Mouse (Mus musculus): ENCODE data around the gene 4930402K13Rik. TPM values are rescaled to one million over a fixed set of nuclear protein-coding genes. Genes with fewer than 3 reads are reported as not detected.
"Not testable (repeated sequence)": the region's sequence is repeated elsewhere in the genome, so short reads cannot be mapped to it uniquely, and the experiment has no call there.

The 4930402K13Rik gene
- not detected in 2 replicates for polyA plus RNA-seq (2015; fragmentation: Nextera tagmentation; extraction: Ambion mirVana)

GRCm38 (mm10) chrX:9104262-9104661 is at the start of gene 4930402K13Rik:
Gene 4930402K13Rik (plus strand): TSS chrX:9104562.
- 92% methylated on average over 6 of the region's 6 CpGs for WGBS
- no peaks in the 10 kb centered on the region for H3K27me3 ChIP-seq (replicated peaks; ENCODE audit: control insufficient read depth, insufficient read depth, low read length)
- H3K4me2 ChIP-seq (ENCODE audit: low read depth, low read length), result no peak within 1 kb of the TSS
- no peaks in the 10 kb centered on the region for H3K4me1 ChIP-seq (ENCODE audit: control insufficient read depth, insufficient read depth, low read length)
- H3K36me3 ChIP-seq (ENCODE audit: control insufficient read depth, insufficient read depth, low read length), result no peaks in the 10 kb centered on the region
- no peak within 1 kb of the TSS for H3K27ac ChIP-seq (ENCODE audit: low read length)
- H3K4me3 ChIP-seq (ENCODE audit: low read length), result no peak within 1 kb of the TSS
- no peak for ATAC-seq
- H3K9me3 ChIP-seq (ENCODE audit: control insufficient read depth, low read length), result no peaks in the 10 kb centered on the region
- H3K9ac ChIP-seq (ENCODE audit: low read depth, low read length), result no peak within 1 kb of the TSS

- not testable (repeated sequence) for H3K4me3 ChIP-seq (ENCODE audit: low read length); ATAC-seq; H3K4me2 ChIP-seq (ENCODE audit: low read depth, low read length); H3K9ac ChIP-seq (ENCODE audit: low read depth, low read length); H3K27ac ChIP-seq (ENCODE audit: low read length); H3K9me3 ChIP-seq (ENCODE audit: control insufficient read depth, low read length); H3K36me3 ChIP-seq (ENCODE audit: control insufficient read depth, insufficient read depth, low read length); H3K4me1 ChIP-seq (ENCODE audit: control insufficient read depth, insufficient read depth, low read length); H3K27me3 ChIP-seq (replicated peaks; ENCODE audit: control insufficient read depth, insufficient read depth, low read length)
- 20% methylated on average over 6 of the region's 9 CpGs for whole genome bisulfite sequencing
Measured at GRCm38 (mm10) chrX:9060952-9061351, 43.4 kb upstream of the 4930402K13Rik start.

DNA sequence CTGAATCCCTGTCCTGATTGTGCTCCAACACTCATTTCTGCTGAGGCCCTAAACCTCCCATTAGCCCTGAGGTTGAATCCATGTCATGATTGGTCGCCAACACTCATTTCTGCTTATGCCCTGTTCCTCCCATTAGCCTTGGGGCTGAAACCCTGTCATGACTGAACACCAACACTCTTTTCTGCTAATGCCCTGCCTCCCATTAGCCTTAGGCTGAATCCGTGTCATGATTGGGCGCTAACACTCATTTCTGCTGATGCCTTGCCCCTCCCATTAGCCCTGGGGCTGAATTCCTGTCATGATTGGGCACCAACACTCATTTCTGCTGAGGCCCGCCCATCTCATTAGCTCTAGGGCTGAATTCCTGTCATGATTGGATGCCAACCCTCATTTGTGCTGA is 42.3 kb upstream of the 4930402K13Rik start:
- no peak overlapping the region for H3K9ac ChIP-seq (ENCODE audit: low read depth, low read length)
- H3K27me3 ChIP-seq (replicated peaks; ENCODE audit: control insufficient read depth, insufficient read depth, low read length), result no peaks in the 10 kb centered on the region
- H3K36me3 ChIP-seq (ENCODE audit: control insufficient read depth, insufficient read depth, low read length), result no peaks in the 10 kb centered on the region
- WGBS, result 89% methylated on average over 4 of the region's 4 CpGs
- H3K9me3 ChIP-seq (ENCODE audit: control insufficient read depth, low read length), result no peaks in the 10 kb centered on the region
- H3K4me3 ChIP-seq (ENCODE audit: low read length), result no peak overlapping the region
- H3K4me2 ChIP-seq (ENCODE audit: low read depth, low read length), result no peak overlapping the region
- no peak for ATAC-seq
- no peaks in the 10 kb centered on the region for H3K4me1 ChIP-seq (ENCODE audit: control insufficient read depth, insufficient read depth, low read length)
- H3K27ac ChIP-seq (ENCODE audit: low read length), result no peak overlapping the region

DNA sequence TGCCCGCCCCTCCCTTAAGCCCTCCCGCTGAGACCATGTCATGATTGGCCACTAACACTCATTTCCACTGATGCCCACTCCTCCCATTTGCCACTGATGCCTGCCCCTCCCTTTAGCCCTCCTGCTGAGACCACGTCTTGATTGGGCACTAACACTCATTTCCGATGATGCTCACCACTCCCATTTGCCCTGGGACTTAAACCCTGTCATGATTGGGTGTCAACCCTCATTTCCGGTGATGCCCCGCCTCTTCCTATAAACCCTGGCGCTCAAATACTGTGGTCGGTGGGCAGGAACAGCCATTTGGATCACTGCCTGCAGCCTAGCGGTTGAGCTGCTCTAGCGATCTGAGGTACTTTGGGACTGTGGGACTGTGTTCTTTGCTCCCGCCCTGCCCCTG is 41.6 kb upstream of the 4930402K13Rik start, which contains the start of gene Fthl17f:
Gene Fthl17f, plus strand, starts transcription at position 301 of the 400 bp plus-strand sequence.
- H3K36me3 ChIP-seq (ENCODE audit: control insufficient read depth, insufficient read depth, low read length); H3K4me1 ChIP-seq (ENCODE audit: control insufficient read depth, insufficient read depth, low read length); ATAC-seq; H3K27ac ChIP-seq (ENCODE audit: low read length); H3K9ac ChIP-seq (ENCODE audit: low read depth, low read length); H3K4me2 ChIP-seq (ENCODE audit: low read depth, low read length); H3K27me3 ChIP-seq (replicated peaks; ENCODE audit: control insufficient read depth, insufficient read depth, low read length); H3K9me3 ChIP-seq (ENCODE audit: control insufficient read depth, low read length); H3K4me3 ChIP-seq (ENCODE audit: low read length): not testable (repeated sequence)
- WGBS, result 92% methylated on average over 11 of the region's 11 CpGs

DNA sequence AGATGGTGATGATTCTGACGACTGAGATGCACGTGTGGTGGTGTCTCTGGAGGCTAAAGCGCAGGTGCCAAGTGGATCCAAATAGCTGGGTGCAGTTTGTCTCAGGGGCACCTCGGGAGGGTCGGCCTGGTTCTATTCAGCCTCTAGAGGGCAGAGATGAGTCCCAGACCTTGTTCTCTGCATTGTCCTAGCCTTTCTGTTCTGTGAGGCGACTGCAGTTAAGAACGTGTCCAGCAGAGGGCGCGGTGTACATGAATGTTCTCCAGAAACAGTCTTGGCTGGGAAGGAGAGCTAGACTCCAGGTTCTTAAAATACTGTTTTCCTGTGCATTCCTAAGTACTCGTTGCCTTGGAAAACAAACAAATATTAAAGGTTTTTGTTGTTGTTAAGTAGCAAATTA is 26.7 kb upstream of the 4930402K13Rik start:
- H3K9me3 ChIP-seq (ENCODE audit: control insufficient read depth, low read length); H3K27me3 ChIP-seq (replicated peaks; ENCODE audit: control insufficient read depth, insufficient read depth, low read length); H3K9ac ChIP-seq (ENCODE audit: low read depth, low read length); ATAC-seq; H3K4me3 ChIP-seq (ENCODE audit: low read length); H3K27ac ChIP-seq (ENCODE audit: low read length); H3K4me2 ChIP-seq (ENCODE audit: low read depth, low read length); H3K4me1 ChIP-seq (ENCODE audit: control insufficient read depth, insufficient read depth, low read length); H3K36me3 ChIP-seq (ENCODE audit: control insufficient read depth, insufficient read depth, low read length): not testable (repeated sequence)
- WGBS, result 12% methylated on average over 7 of the region's 10 CpGs

DNA sequence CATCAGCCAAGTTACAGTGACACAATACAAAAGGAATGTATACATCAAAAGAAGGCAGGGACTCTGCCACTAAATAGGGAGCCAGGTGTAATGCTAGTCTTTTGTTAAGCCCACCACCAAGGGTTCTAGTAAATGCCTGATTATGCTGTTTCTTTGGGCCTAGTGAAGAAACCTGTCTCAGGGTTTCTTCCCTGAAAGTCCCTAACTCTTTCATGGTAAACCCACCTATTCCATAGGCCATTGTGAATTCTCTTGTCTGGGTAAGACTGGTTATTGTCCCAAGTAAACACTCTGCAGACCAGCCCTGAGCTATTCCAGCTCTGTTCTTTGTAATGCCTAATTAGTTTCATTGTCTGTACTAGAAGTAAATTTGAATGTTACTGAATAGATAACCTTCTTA is 9.3 kb upstream of the 4930402K13Rik start:
- H3K4me1 ChIP-seq (ENCODE audit: control insufficient read depth, insufficient read depth, low read length); H3K4me2 ChIP-seq (ENCODE audit: low read depth, low read length); H3K9ac ChIP-seq (ENCODE audit: low read depth, low read length); H3K4me3 ChIP-seq (ENCODE audit: low read length); H3K27me3 ChIP-seq (replicated peaks; ENCODE audit: control insufficient read depth, insufficient read depth, low read length); H3K27ac ChIP-seq (ENCODE audit: low read length); H3K9me3 ChIP-seq (ENCODE audit: control insufficient read depth, low read length); ATAC-seq; H3K36me3 ChIP-seq (ENCODE audit: control insufficient read depth, insufficient read depth, low read length): not testable (repeated sequence)

- no peak overlapping the region for H3K27ac ChIP-seq (ENCODE audit: low read length)
- H3K4me3 ChIP-seq (ENCODE audit: low read length), result no peak overlapping the region
- H3K9ac ChIP-seq (ENCODE audit: low read depth, low read length), result no peak overlapping the region
- no peaks in the 10 kb centered on the region for H3K27me3 ChIP-seq (replicated peaks; ENCODE audit: control insufficient read depth, insufficient read depth, low read length)
- H3K4me1 ChIP-seq (ENCODE audit: control insufficient read depth, insufficient read depth, low read length), result no peaks in the 10 kb centered on the region
- ATAC-seq, result no peak
- H3K4me2 ChIP-seq (ENCODE audit: low read depth, low read length), result no peak overlapping the region
- WGBS, result 48% methylated on average over 2 of the region's 2 CpGs
- no peaks in the 10 kb centered on the region for H3K36me3 ChIP-seq (ENCODE audit: control insufficient read depth, insufficient read depth, low read length)
- H3K9me3 ChIP-seq (ENCODE audit: control insufficient read depth, low read length), result no peaks in the 10 kb centered on the region
Measured at GRCm38 (mm10) chrX:9110381-9110780, 6.0 kb downstream of the 4930402K13Rik start.

DNA sequence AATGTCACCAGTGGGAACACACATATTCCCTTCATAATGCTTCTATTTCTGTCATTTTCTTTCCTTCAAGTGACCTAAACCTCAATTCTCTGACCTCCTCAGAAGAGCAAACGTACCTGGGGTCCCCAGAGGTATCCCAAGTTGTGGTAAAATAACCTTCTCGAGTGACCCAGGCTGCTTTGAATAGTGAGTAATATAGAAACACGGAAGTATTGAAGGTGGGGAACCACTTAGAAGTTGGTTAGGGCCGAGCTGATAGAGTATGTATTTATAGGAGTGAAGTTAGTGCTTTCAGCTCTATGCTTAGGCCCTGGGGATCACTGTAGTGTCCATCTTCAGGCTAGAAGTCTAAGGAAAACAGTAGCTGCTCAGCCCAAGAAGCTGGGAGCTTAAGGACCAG is 20.6 kb downstream of the 4930402K13Rik start:
- Histone ChIP-seq H3K27ac (ENCODE audit: low read length) (no peak overlapping the region), H3K9ac (ENCODE audit: low read depth, low read length) (no peak overlapping the region), H3K4me3 (ENCODE audit: low read length) (no peak overlapping the region), H3K27me3 (replicated peaks; ENCODE audit: control insufficient read depth, insufficient read depth, low read length) (no peaks in the 10 kb centered on the region), H3K36me3 (ENCODE audit: control insufficient read depth, insufficient read depth, low read length) (no peaks in the 10 kb centered on the region), H3K9me3 (ENCODE audit: control insufficient read depth, low read length) (no peaks in the 10 kb centered on the region), H3K4me2 (ENCODE audit: low read depth, low read length) (no peak overlapping the region), H3K4me1 (ENCODE audit: control insufficient read depth, insufficient read depth, low read length) (no peaks in the 10 kb centered on the region)
- no peak for ATAC-seq
- WGBS, result 66% methylated on average over 4 of the region's 4 CpGs

DNA sequence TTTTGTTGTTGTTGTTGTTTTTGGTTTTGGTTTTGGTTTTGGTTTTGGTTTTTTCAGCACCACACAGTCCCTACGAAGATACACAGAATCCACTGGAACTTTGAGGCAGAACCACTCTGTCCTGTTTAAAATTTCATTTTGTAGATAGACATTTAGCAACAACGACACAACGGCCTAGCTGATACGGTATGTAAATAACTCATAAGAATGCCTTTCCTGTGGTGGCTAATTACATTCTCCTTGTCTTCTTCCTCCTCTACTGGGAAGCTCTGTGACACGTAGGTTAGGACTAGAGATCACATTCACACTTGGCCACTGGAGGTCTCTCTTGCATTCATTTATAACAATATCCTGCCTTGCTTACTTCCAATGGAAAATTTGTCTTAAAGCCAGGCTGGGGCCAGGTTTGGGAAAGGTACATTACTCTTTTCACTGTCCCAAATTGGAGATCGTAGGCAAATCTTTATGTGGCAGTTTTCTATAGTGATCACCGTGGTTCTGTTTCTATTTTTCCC is 24.0 kb downstream of the 4930402K13Rik start:
- no peak overlapping the region for H3K9ac ChIP-seq (ENCODE audit: low read depth, low read length)
- H3K4me2 ChIP-seq (ENCODE audit: low read depth, low read length), result no peak overlapping the region
- no peaks in the 10 kb centered on the region for H3K27me3 ChIP-seq (replicated peaks; ENCODE audit: control insufficient read depth, insufficient read depth, low read length)
- H3K9me3 ChIP-seq (ENCODE audit: control insufficient read depth, low read length), result no peaks in the 10 kb centered on the region
- H3K4me3 ChIP-seq (ENCODE audit: low read length), result no peak overlapping the region
- 43% methylated on average over 7 of the region's 7 CpGs for WGBS
- no peaks in the 10 kb centered on the region for H3K36me3 ChIP-seq (ENCODE audit: control insufficient read depth, insufficient read depth, low read length)
- H3K4me1 ChIP-seq (ENCODE audit: control insufficient read depth, insufficient read depth, low read length), result no peaks in the 10 kb centered on the region
- no peak for ATAC-seq
- no peak overlapping the region for H3K27ac ChIP-seq (ENCODE audit: low read length)

DNA sequence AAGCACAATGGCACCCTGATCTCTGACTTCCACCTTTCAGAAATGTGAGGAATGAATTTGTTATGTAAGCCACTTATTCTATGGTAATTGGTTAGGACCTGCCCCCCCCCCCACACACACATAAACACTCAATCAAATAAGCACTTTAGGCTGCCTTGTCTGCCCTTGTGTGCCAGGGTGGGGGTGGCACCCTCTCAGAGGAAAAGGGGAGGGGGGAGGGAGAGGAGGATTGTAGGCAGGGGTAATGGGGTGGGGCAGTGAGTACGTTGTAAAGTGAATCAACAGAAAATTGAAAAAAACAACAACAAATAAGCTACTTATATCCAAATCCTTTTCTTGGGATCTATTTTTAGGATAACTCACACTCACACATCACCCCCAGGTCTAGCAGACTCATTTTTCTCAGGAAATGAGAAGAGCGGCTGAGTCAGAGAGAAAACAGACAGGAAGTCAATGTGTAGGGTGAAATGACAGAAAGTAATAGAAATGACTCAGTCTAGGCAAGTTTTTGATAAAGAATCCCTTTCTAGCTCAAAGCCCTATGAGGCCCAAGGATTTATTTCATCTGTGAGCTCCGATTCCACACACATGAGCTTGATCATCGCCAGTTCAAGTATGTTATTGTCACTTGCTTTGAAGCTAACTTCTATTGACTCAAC is 35.1 kb downstream of the 4930402K13Rik start:
- no peak overlapping the region for H3K4me3 ChIP-seq (ENCODE audit: low read length)
- H3K27ac ChIP-seq (ENCODE audit: low read length), result no peak overlapping the region
- H3K27me3 ChIP-seq (replicated peaks; ENCODE audit: control insufficient read depth, insufficient read depth, low read length), result no peaks in the 10 kb centered on the region
- no peak overlapping the region for H3K9ac ChIP-seq (ENCODE audit: low read depth, low read length)
- H3K4me2 ChIP-seq (ENCODE audit: low read depth, low read length), result no peak overlapping the region
- 75% methylated on average over 4 of the region's 4 CpGs for WGBS
- no peak for ATAC-seq
- no peaks in the 10 kb centered on the region for H3K4me1 ChIP-seq (ENCODE audit: control insufficient read depth, insufficient read depth, low read length)
- no peaks in the 10 kb centered on the region for H3K9me3 ChIP-seq (ENCODE audit: control insufficient read depth, low read length)
- no peaks in the 10 kb centered on the region for H3K36me3 ChIP-seq (ENCODE audit: control insufficient read depth, insufficient read depth, low read length)
